Mouse (Mus musculus) embryonic facial prominence, embryonic 11.5 days (tissue): Measurements from ENCODE around the gene Yif1b. TPM values are rescaled to one million over a fixed set of nuclear protein-coding genes. Genes with fewer than 3 reads are reported as not detected.

Experiments
- ATAC-seq: fragments of 200-750 bp; cut with Nextera tagmentation; replicated peaks from 2 replicates; pipeline ENCODE4 v1.8.0; 2017; ENCODE audit warnings: low read depth; ENCODE audit not compliant: insufficient number of reproducible peaks, low FRiP score, low TSS enrichment
- DNase-seq: peaks from one replicate; pipeline ENCODE4 v3.0.0-alpha.2; 2015; ENCODE audit warnings: low spot score
- H3K27ac ChIP-seq: fragments of 300-500 bp; sonication (generic); replicated peaks from 2 replicates; pipeline ENCODE4 v1.5.1; 2014; ENCODE audit warnings: mild to moderate bottlenecking, low read depth, low read length, control low read depth
- H3K27me3 ChIP-seq: fragments of 300-500 bp; sonication (generic); 2 replicates; pipeline ENCODE4 v1.6.1; 2014; ENCODE audit warnings: mild to moderate bottlenecking, low read length, moderate library complexity, mixed read lengths; ENCODE audit not compliant: control insufficient read depth, insufficient read depth
- H3K36me3 ChIP-seq: fragments of 300-500 bp; sonication (generic); replicated peaks from 2 replicates; pipeline ENCODE4 v1.6.1; 2014; ENCODE audit warnings: low read depth, mild to moderate bottlenecking, low read length, moderate library complexity, mixed read lengths; ENCODE audit not compliant: control insufficient read depth, insufficient read depth
- H3K4me1 ChIP-seq: fragments of 300-500 bp; sonication (generic); 2 replicates; pipeline ENCODE4 v1.6.1; 2014; ENCODE audit warnings: low read length, mixed read lengths; ENCODE audit not compliant: control insufficient read depth, insufficient read depth
- H3K4me2 ChIP-seq: fragments of 300-500 bp; sonication (generic); 2 replicates; pipeline ENCODE4 v1.6.1; 2014; ENCODE audit warnings: low read depth, mild to moderate bottlenecking, control low read depth, low read length, moderate library complexity
- H3K4me3 ChIP-seq: fragments of 300-500 bp; sonication (generic); 2 replicates; pipeline ENCODE4 v1.5.1; 2014; ENCODE audit warnings: low read depth, low read length, control low read depth
- H3K9ac ChIP-seq: fragments of 300-500 bp; sonication (generic); replicated peaks from 2 replicates; pipeline ENCODE4 v1.6.1; 2014; ENCODE audit warnings: mild to moderate bottlenecking, control low read depth, low read length
- H3K9me3 ChIP-seq: fragments of 300-500 bp; sonication (generic); replicated peaks from 2 replicates; pipeline ENCODE4 v1.6.1; 2016; ENCODE audit warnings: mild to moderate bottlenecking, low read length, inconsistent platforms, mixed read lengths; ENCODE audit not compliant: control insufficient read depth
- WGBS: fragments of 180-500 bp; shearing (Covaris S2); extraction: QIAGEN DNeasy Blood & Tissue Kit; methylation state at CpG from one replicate; pipeline ENCODE4 v1.1.7; 2014; 5-methylcytosine and 5-hydroxymethylcytosine counted together
- polyA plus RNA-seq: library from polyadenylated mRNA; unstranded; fragments of >200 nt; fragmentation: Nextera tagmentation; extraction: Ambion mirVana; gene quantifications from 2 replicates; pipeline ENCODE4 v1.2.1, GENCODE M21; 2014

Yif1b gene
- polyA plus RNA-seq, 1 experiment from 2014 or later, result 86.1 TPM

- H3K27me3 ChIP-seq, result peaks cover 2% of the 10 kb centered on the region; the same call in 1 of the 2 replicates
- H3K4me2 ChIP-seq, result no peak overlapping the region
- no peak for ATAC-seq
- H3K9ac ChIP-seq, result no peak overlapping the region
- no peak for DNase-seq
- peaks cover 13% of the 10 kb centered on the region for H3K4me1 ChIP-seq
- 82% methylated on average over 7 of the region's 7 CpGs for WGBS
- H3K4me3 ChIP-seq, result no peak overlapping the region
- no peaks in the 10 kb centered on the region for H3K9me3 ChIP-seq
- no peaks in the 10 kb centered on the region for H3K36me3 ChIP-seq
- no peak overlapping the region for H3K27ac ChIP-seq
Observed at GRCm38 (mm10) chr7:29287481-29287880, 49.4 kb downstream of the Yif1b start.

GRCm38 (mm10) chr7:29288079-29288478 is 50.0 kb downstream of the Yif1b start:
- ATAC-seq, result no peak
- peaks cover 13% of the 10 kb centered on the region for H3K4me1 ChIP-seq
- no peak for DNase-seq
- H3K27me3 ChIP-seq, result no peaks in the 10 kb centered on the region
- no peaks in the 10 kb centered on the region for H3K36me3 ChIP-seq
- no peaks in the 10 kb centered on the region for H3K9me3 ChIP-seq
- no peak overlapping the region for H3K9ac ChIP-seq
- H3K4me3 ChIP-seq, result no peak overlapping the region
- H3K4me2 ChIP-seq, result no peak overlapping the region
- H3K27ac ChIP-seq, result no peak overlapping the region
- 91% methylated on average over 2 of the region's 2 CpGs for WGBS

- WGBS, result under 1% methylated on average over 59 of the region's 59 CpGs
- ATAC-seq, result 0 out of 2 replicates have a peak, but pooled peaks have one; percentile 5
- H3K27me3 ChIP-seq, result no peaks in the 10 kb centered on the region
Observed at GRCm38 (mm10) chr7:29288942-29289638, 51.0 kb downstream of the Yif1b start, which contains the start of gene Ppp1r14a. Ppp1r14a (plus strand) TSS chr7:29289308.

GRCm38 (mm10) chr7:29289856-29290255 is 51.7 kb downstream of the Yif1b start:
- no peak overlapping the region for H3K9ac ChIP-seq
- no peaks in the 10 kb centered on the region for H3K36me3 ChIP-seq
- H3K9me3 ChIP-seq, result no peaks in the 10 kb centered on the region
- peak overlapping the region; percentile 87 for H3K4me2 ChIP-seq
- ATAC-seq (no peak), DNase-seq (no peak)
- H3K27me3 ChIP-seq, result no peaks in the 10 kb centered on the region
- H3K4me1 ChIP-seq, result peaks cover 13% of the 10 kb centered on the region
- peak overlapping the region; percentile 54 for H3K4me3 ChIP-seq
- no peak overlapping the region for H3K27ac ChIP-seq
- WGBS, result 73% methylated on average over 6 of the region's 6 CpGs

More at GRCm38 (mm10) chr7:29288942-29289638, 51.0 kb downstream of the Yif1b start, which contains the start of gene Ppp1r14a:
- H3K36me3 ChIP-seq, result no peaks in the 10 kb centered on the region
- H3K27ac ChIP-seq, result no peak within 1 kb of the TSS; the same call in 1 of the 2 replicates
- peak within 1 kb of the TSS; percentile 60 for H3K9ac ChIP-seq
- peak within 1 kb of the TSS; percentile 87 for H3K4me2 ChIP-seq
- peaks cover 13% of the 10 kb centered on the region for H3K4me1 ChIP-seq
- DNase-seq, result peak; percentile 84
- H3K4me3 ChIP-seq, result peak within 1 kb of the TSS; percentile 54
- H3K9me3 ChIP-seq, result no peaks in the 10 kb centered on the region

- no peak overlapping the region for H3K4me3 ChIP-seq
- DNase-seq (no peak), ATAC-seq (no peak)
- H3K27me3 ChIP-seq, result no peaks in the 10 kb centered on the region
- no peak overlapping the region for H3K4me2 ChIP-seq
- 0 out of 2 replicates have a peak overlapping the region, but pooled peaks have one; percentile 35 for H3K27ac ChIP-seq
- no peaks in the 10 kb centered on the region for H3K36me3 ChIP-seq
- H3K9ac ChIP-seq, result peak overlapping the region; percentile 29
- WGBS, result 42% methylated on average over 11 of the region's 11 CpGs
- H3K9me3 ChIP-seq, result no peaks in the 10 kb centered on the region
- peaks cover 13% of the 10 kb centered on the region for H3K4me1 ChIP-seq
Observed at GRCm38 (mm10) chr7:29290691-29291485, 52.8 kb downstream of the Yif1b start.

- Histone ChIP-seq H3K4me1 (peaks cover 13% of the 10 kb centered on the region), H3K36me3 (no peaks in the 10 kb centered on the region), H3K4me2 (no peak overlapping the region; the same call in 1 of the 2 replicates), H3K9ac (peak overlapping the region; percentile 44; the same call in 1 of the 2 replicates), H3K27ac (peak overlapping the region; percentile 22; the same call in 1 of the 2 replicates), H3K9me3 (no peaks in the 10 kb centered on the region), H3K27me3 (no peaks in the 10 kb centered on the region), H3K4me3 (no peak overlapping the region)
- DNase-seq, result no peak
- 0 out of 2 replicates have a peak, but pooled peaks have one; percentile 20 for ATAC-seq
- WGBS, result 30% methylated on average over 7 of the region's 7 CpGs
Observed at GRCm38 (mm10) chr7:29291616-29292457, 53.7 kb downstream of the Yif1b start.

- H3K27ac ChIP-seq, result peak overlapping the region; percentile 22; the same call in 1 of the 2 replicates
- H3K4me2 ChIP-seq, result no peak overlapping the region
- no peaks in the 10 kb centered on the region for H3K36me3 ChIP-seq
- H3K4me1 ChIP-seq, result peaks cover 13% of the 10 kb centered on the region
- no peaks in the 10 kb centered on the region for H3K27me3 ChIP-seq
- ATAC-seq (no peak; the same call in 1 of the 2 replicates), DNase-seq (no peak)
- H3K9me3 ChIP-seq, result no peaks in the 10 kb centered on the region
- H3K9ac ChIP-seq, result peak overlapping the region; percentile 28; the same call in 1 of the 2 replicates
- H3K4me3 ChIP-seq, result no peak overlapping the region
- WGBS, result 29% methylated on average over 8 of the region's 8 CpGs
Observed at GRCm38 (mm10) chr7:29292458-29293098, 54.4 kb downstream of the Yif1b start.
